Mouse (Mus musculus) midbrain, embryonic 11.5 days (tissue): ENCODE measurements around the gene Rps19. TPM values are rescaled to one million over a fixed set of nuclear protein-coding genes. Genes with fewer than 3 reads are reported as not detected.

Experiments
- polyA plus RNA-seq: library from polyadenylated mRNA; unstranded; fragments of >200 nt; fragmentation: Nextera tagmentation; extraction: Ambion mirVana; gene quantifications from 2 replicates; pipeline ENCODE4 v1.2.1, GENCODE M21; 2014

The Rps19 gene
- polyA plus RNA-seq, 1 experiment from 2014 or later, result 1,929 TPM

Other genes with a start within 250 kb of the Rps19 start
- 0.76 and 0.83 TPM in 2 replicates for gene Lypd3, start 247.8 kb upstream of the Rps19 start, polyA plus RNA-seq
- gene Tex101, start 207.7 kb upstream of the Rps19 start, polyA plus RNA-seq, result not detected in 2 replicates
- not detected in 2 replicates for gene BC049730, start 175.1 kb upstream of the Rps19 start, polyA plus RNA-seq
- gene Gm4763, start 157.5 kb upstream of the Rps19 start, polyA plus RNA-seq, result not detected in 2 replicates
- not detected in 2 replicates for gene Cd177, start 124.1 kb upstream of the Rps19 start, polyA plus RNA-seq
- gene Ceacam10, start 107.2 kb upstream of the Rps19 start, polyA plus RNA-seq, result not detected in 2 replicates
- gene Gm9844, start 22.2 kb upstream of the Rps19 start, polyA plus RNA-seq, result 19.9 and 20.6 TPM in 2 replicates
- not detected in 2 replicates for gene Lypd4, start 14.4 kb upstream of the Rps19 start, polyA plus RNA-seq
- not detected in 2 replicates for gene Dmrtc2, start 14.3 kb upstream of the Rps19 start, polyA plus RNA-seq
- 0.12 and 0.14 TPM in 2 replicates for gene Cd79a, start 13.0 kb downstream of the Rps19 start, polyA plus RNA-seq
- 37.7 and 38.1 TPM in 2 replicates for gene Arhgef1, start 18.5 kb downstream of the Rps19 start, polyA plus RNA-seq
- 2.0 and 2.2 TPM in 2 replicates for gene Gm4881, start 60.1 kb downstream of the Rps19 start, polyA plus RNA-seq
- 108 and 110 TPM in 2 replicates for gene Rabac1, start 88.4 kb downstream of the Rps19 start, polyA plus RNA-seq
- gene Atp1a3, start 121.6 kb downstream of the Rps19 start, polyA plus RNA-seq, result 34.4 and 36.0 TPM in 2 replicates
- 8.7 and 9.3 TPM in 2 replicates for gene Grik5, start 188.0 kb downstream of the Rps19 start, polyA plus RNA-seq
- 20.3 and 22.9 TPM in 2 replicates for gene Zfp574, start 188.2 kb downstream of the Rps19 start, polyA plus RNA-seq